Mouse (Mus musculus): ENCODE results near the gene Atcay.

DNA sequence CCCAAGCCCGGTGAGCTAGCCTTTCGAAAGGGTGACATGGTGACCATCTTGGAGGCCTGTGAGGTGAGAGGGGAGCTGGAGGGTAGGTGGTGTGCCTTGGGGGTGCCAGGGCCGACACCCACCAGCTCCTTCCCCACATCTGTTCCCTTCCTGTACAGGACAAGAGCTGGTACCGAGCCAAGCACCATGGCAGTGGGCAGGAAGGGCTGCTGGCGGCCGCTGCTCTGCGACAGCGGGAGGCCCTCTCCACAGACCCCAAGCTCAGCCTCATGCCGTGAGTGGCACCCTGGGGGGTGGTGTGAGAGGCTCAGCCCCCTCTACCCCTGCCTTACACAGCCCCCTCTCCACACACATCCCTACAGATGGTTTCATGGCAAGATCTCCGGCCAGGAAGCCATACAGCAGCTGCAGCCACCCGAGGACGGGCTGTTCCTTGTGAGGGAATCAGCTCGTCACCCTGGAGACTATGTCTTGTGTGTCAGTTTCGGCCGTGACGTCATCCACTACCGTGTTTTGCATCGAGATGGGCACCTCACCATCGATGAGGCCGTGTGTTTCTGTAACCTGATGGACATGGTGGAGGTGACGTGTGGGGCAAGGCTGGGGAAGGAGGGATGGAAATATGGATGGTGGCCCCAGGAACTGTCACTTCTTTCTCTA lies 28.7 kb upstream of the Atcay start:
- no peak for TF ChIP-seq TAL1 (conservative IDR thresholded peaks at IDR 0.05; ENCODE audit: low read depth, low read length)
- TF ChIP-seq CTCF (IDR thresholded peaks at IDR 0.05; ENCODE audit: low read depth, low read length), result no peak
- no peak for TF ChIP-seq GATA1 (IDR thresholded peaks at IDR 0.05; ENCODE audit: borderline replicate concordance, low read length)

Measured in G1E (cell line).